Mouse (Mus musculus) heart, postnatal 0 days (tissue): ENCODE measurements around the gene Cela2a. TPM values are rescaled to one million over a fixed set of nuclear protein-coding genes. Genes with fewer than 3 reads are reported as not detected.

Experiments used
- ATAC-seq: fragments of 200-750 bp; cut with Nextera tagmentation; 2 replicates; pipeline ENCODE4 v1.8.0; 2017; ENCODE audit warnings: low read depth, moderate number of reproducible peaks, moderate library complexity; ENCODE audit not compliant: insufficient read depth
- DNase-seq: peaks from one replicate; pipeline ENCODE4 v3.0.0-alpha.2; 2016; ENCODE audit warnings: low spot score
- H3K27ac ChIP-seq: fragments of 300-500 bp; sonication (generic); 2 replicates; pipeline ENCODE4 v1.5.1; 2014; ENCODE audit warnings: low read depth, mild to moderate bottlenecking
- H3K27me3 ChIP-seq: fragments of 300-500 bp; sonication (generic); 2 replicates; pipeline ENCODE4 v1.6.1; 2014; ENCODE audit warnings: low read length, mixed read lengths; ENCODE audit not compliant: control insufficient read depth, insufficient read depth
- H3K36me3 ChIP-seq: fragments of 300-500 bp; sonication (generic); replicated peaks from 2 replicates; pipeline ENCODE4 v1.6.1; 2014; ENCODE audit warnings: low read length, mixed read lengths; ENCODE audit not compliant: control insufficient read depth, insufficient read depth
- H3K4me1 ChIP-seq: fragments of 300-500 bp; sonication (generic); 2 replicates; pipeline ENCODE4 v1.6.1; 2014; ENCODE audit warnings: antibody characterized with exemption; ENCODE audit not compliant: control insufficient read depth, insufficient read depth
- H3K4me2 ChIP-seq: fragments of 300-500 bp; sonication (generic); 2 replicates; pipeline ENCODE4 v1.6.1; 2014; ENCODE audit warnings: low read depth, mild to moderate bottlenecking, low read length, moderate library complexity
- H3K4me3 ChIP-seq: fragments of 300-500 bp; sonication (generic); 2 replicates; pipeline ENCODE4 v1.5.1; 2014; ENCODE audit warnings: low read depth, low read length
- H3K9ac ChIP-seq: fragments of 300-500 bp; sonication (generic); replicated peaks from 2 replicates; pipeline ENCODE4 v1.6.1; 2014; ENCODE audit warnings: low read depth, low read length, mixed read lengths
- H3K9me3 ChIP-seq: fragments of 300-500 bp; sonication (generic); replicated peaks from 2 replicates; pipeline ENCODE4 v1.6.1; 2016; ENCODE audit warnings: low read length; ENCODE audit not compliant: control insufficient read depth
- CTCF ChIP-seq: IDR thresholded peaks from 2 replicates; pipeline ENCODE4 v1.5.1; 2016; ENCODE audit warnings: antibody characterized with exemption, control low read depth, low read depth
- EP300 ChIP-seq: IDR thresholded peaks from 2 replicates; pipeline ENCODE4 v1.6.1; 2016; ENCODE audit warnings: antibody characterized with exemption, low read depth
- WGBS: fragments of 180-500 bp; shearing (Covaris S2); extraction: QIAGEN DNeasy Blood & Tissue Kit; methylation state at CpG from one replicate; pipeline ENCODE4 v1.1.7; 2014; 5-methylcytosine and 5-hydroxymethylcytosine counted together
- polyA plus RNA-seq: library from polyadenylated mRNA; unstranded; fragments of >200 nt; fragmentation: Nextera tagmentation; extraction: Ambion mirVana; gene quantifications from 2 replicates; pipeline ENCODE4 v1.2.1, GENCODE M21; 2015
- total RNA-seq: library from RNA; depleted of rRNA; stranded (reverse); fragments of >200 nt; gene quantifications from 2 replicates; pipeline ENCODE4 v1.2.3, GENCODE M21; 2014; ENCODE audit warnings: low replicate concordance

Gene Cela2a
- total and polyA plus RNA-seq, 2 experiments from 2014 or later, result 0.20 TPM; not detected in 1

DNA sequence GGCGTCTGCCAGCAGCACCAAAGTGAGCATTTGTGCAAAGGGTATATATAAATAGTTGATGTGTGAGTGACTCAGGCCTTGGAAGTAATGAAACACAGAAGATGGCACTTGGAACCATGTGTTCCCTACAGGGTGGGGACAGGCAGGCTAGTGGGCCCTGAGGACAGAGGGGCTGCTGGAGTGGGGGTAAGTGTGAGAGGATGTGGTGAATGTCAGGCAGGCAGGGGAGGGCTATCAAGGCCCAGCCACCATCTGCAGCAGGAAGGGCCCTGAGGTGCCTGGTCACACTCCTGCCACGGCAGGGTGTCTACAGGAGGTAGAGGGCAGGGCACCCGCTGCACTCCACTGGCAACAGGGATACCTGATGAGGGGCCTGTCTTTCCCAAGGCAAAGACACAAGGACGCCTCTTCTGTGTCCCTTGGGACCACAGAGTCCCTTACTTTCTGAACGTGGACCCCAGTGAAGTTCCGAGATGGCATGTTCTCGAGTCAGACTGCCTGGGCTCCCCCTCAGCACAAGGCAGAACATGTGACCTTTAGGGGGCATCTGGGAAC is 37.8 kb upstream of the Cela2a start:
- WGBS, result 65% methylated on average over 7 of the region's 7 CpGs
- Histone ChIP-seq H3K27ac (peak overlapping the region; percentile 60), H3K36me3 (peaks cover 22% of the 10 kb centered on the region), H3K4me1 (peaks cover 25% of the 10 kb centered on the region), H3K4me2 (no peak overlapping the region), H3K9me3 (no peaks in the 10 kb centered on the region), H3K9ac (no peak overlapping the region), H3K27me3 (no peaks in the 10 kb centered on the region), H3K4me3 (no peak overlapping the region)
- no peak for TF ChIP-seq CTCF
- TF ChIP-seq EP300, result no peak
- DNase-seq (no peak), ATAC-seq (no peak; the same call in 1 of the 2 replicates)

DNA sequence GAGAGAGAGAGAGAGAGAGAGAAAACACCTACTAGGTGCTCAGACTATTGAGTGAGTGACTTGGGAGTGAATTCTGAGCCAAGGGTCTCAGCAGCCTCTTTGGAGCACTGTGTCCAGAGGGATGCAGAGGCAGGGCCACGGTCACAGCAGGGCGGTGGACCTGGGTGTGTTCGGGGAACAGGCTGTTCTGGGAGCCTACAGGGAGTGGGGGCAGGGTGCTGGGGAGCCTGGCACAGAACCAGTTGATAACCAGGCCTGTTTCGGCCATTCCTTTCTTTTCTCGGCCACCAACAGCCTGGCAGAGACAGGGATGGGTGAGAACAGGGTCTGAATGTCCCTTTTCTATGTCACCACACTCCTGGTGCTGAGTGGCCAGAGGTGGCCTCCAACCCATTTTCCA is 36.9 kb upstream of the Cela2a start:
- Histone ChIP-seq H3K4me1 (peaks cover 24% of the 10 kb centered on the region), H3K9me3 (no peaks in the 10 kb centered on the region), H3K4me2 (no peak overlapping the region), H3K36me3 (peaks cover 26% of the 10 kb centered on the region), H3K4me3 (no peak overlapping the region), H3K9ac (no peak overlapping the region; the same call in 1 of the 2 replicates), H3K27ac (peak overlapping the region; percentile 60), H3K27me3 (no peaks in the 10 kb centered on the region)
- DNase-seq, result no peak
- peak; percentile 57 for ATAC-seq
- 37% methylated on average over 5 of the region's 5 CpGs for WGBS
- TF ChIP-seq CTCF, result no peak
- no peak for TF ChIP-seq EP300

DNA sequence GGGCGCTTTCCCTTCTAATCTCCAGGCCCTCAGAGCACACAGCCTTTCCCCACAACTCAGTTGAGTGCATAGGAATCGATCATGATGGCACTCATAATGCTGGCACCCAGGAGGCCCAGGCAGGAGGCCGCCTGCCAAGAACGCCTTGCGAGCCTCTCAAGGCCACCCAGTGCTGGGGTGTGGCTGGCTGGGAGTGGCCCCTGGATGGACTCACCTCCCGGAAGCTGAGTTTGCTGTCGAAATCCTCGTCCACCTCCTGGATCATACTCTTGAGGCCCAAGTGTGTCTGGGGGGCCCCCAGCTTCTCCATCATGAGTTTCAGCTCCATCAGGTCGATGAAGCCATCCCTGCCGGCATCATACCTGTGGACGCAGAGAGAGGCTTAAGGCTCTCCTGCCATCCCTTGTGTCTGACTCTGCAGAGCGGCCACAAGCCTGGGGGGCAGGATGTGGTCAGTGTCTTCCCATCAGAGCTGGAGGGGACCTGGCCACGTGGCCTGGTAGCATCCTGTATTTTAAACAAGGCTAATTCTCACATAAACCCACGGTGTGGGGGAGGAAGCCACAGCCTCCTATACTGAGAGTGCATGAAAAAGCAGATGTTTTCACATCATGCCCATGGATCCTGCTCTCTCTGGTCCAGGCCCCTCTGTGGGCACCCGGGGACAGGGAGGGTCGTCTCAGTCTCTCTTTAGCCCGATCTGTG is 35.8 kb upstream of the Cela2a start:
- H3K4me1 ChIP-seq, result peaks cover 16% of the 10 kb centered on the region
- no peak overlapping the region for H3K4me2 ChIP-seq
- no peak overlapping the region for H3K27ac ChIP-seq
- no peak for ATAC-seq
- peaks cover 26% of the 10 kb centered on the region for H3K36me3 ChIP-seq
- WGBS, result 89% methylated on average over 17 of the region's 17 CpGs
- DNase-seq, result no peak
- H3K9ac ChIP-seq, result no peak overlapping the region
- H3K4me3 ChIP-seq, result no peak overlapping the region
- H3K27me3 ChIP-seq, result no peaks in the 10 kb centered on the region
- no peaks in the 10 kb centered on the region for H3K9me3 ChIP-seq
- TF ChIP-seq EP300, result no peak
- no peak for TF ChIP-seq CTCF

DNA sequence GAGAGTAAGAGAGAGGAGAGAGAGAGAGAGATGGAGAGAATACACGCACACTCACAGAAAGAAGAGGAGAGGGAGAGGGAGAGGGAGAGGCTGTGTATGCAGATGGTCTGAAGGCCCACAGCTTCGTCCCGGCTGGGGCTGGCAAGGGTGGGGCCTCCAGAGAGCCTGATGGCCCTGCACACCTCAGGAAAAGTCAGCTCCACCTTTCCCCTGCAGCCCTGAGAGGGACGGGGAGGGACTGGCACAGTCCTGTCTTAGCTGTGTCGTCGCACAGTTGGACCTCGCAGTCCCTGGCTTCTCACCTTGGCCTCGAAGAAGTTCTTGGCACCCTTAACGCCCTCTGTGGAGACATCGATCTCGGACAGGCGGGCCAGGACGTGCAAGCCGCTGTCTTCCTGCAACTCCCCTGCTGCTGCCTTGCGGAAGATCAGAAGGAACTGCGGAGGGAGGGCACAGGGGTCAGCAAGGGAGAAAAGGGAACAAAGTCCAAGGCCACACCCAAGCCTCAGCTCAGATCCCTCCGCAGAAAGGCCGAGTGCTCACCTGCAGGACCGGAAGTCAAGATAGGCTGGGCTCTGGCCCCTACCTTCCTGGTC is 34.4 kb upstream of the Cela2a start:
- ATAC-seq (no peak), DNase-seq (no peak)
- H3K4me1 ChIP-seq, result peaks cover 9% of the 10 kb centered on the region; the same call in 1 of the 2 replicates
- H3K4me3 ChIP-seq, result no peak overlapping the region
- TF ChIP-seq CTCF, result no peak
- TF ChIP-seq EP300, result no peak
- H3K36me3 ChIP-seq, result peaks cover 26% of the 10 kb centered on the region
- H3K9ac ChIP-seq, result no peak overlapping the region
- no peak overlapping the region for H3K27ac ChIP-seq
- no peaks in the 10 kb centered on the region for H3K27me3 ChIP-seq
- no peaks in the 10 kb centered on the region for H3K9me3 ChIP-seq
- 85% methylated on average over 19 of the region's 19 CpGs for WGBS
- no peak overlapping the region for H3K4me2 ChIP-seq

GRCm38 (mm10) chr4:141859351-141859750 is 33.4 kb upstream of the Cela2a start:
- Histone ChIP-seq H3K4me1 (peaks cover 9% of the 10 kb centered on the region; the same call in 1 of the 2 replicates), H3K27me3 (no peaks in the 10 kb centered on the region), H3K4me3 (no peak overlapping the region), H3K9me3 (no peaks in the 10 kb centered on the region), H3K9ac (no peak overlapping the region), H3K4me2 (no peak overlapping the region), H3K36me3 (peaks cover 26% of the 10 kb centered on the region), H3K27ac (no peak overlapping the region)
- ATAC-seq, result no peak
- TF ChIP-seq EP300, result no peak
- no peak for TF ChIP-seq CTCF
- WGBS, result 95% methylated on average over 14 of the region's 14 CpGs
- no peak for DNase-seq
